Mouse (Mus musculus): ENCODE measurements around the gene Hcn1.

DNA sequence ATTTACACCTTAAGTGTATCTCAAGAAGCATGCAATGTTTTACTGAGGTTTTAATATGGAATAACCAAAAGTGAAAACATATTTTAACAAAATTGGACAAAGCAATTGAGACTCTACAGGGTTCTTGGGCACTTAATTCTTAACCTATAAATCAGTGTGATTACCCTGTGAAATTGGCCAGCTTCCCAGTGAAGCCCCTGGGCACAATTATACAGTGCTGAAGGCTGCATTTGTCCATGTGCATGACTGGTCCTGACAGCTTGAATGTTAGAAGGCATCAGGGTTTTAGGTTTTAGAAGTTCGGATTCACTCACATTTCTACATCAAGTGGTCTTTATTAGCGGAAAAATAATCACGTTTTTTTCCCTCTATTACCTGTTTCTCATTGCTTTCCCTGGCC lies 103.9 kb downstream of the Hcn1 start:
- no peak for TF ChIP-seq CTCF (IDR thresholded peaks at IDR 0.05; ENCODE audit: low read depth, low read length)
- TF ChIP-seq POLR2A (IDR thresholded peaks at IDR 0.05; ENCODE audit: insufficient read depth, low read length): no peak
- no peak for TF ChIP-seq EP300 (IDR thresholded peaks at IDR 0.05; ENCODE audit: insufficient read depth, low read depth, low read length)

Data from ES-Bruce4 (cell line).